Mouse (Mus musculus): ENCODE data around the gene Arid4a. TPM values are rescaled to one million over a fixed set of nuclear protein-coding genes. Genes with fewer than 3 reads are reported as not detected.
A peak's percentile ranks its signal among the peaks of the same experiment; 100 is the strongest.

Gene Arid4a
- total and polyA plus RNA-seq, 3 experiments: 6.7 to 13.0 TPM; not detected in 1

DNA sequence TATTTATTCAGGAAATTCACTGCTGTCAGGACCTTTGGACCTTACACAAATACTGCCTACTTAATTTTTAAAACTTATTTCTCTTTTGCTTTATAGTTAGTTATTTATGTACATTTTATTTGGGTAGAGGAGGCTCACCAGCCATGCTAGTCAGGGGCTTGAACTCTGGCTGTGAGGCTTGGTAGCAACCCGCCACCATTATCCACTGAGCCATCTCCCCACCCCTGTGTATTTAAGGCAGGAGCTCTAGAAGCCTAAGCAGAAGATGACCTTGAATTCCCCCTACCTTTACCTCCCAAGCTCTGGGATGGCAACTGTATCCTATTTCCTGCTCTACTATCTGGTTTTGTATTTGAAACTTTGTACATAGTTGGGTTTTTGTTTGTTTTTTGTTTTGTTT lies 37.7 kb downstream of the Arid4a start:
- H3K9me3 ChIP-seq (replicated peaks; ENCODE audit: insufficient read depth, low read length): no peaks in the 10 kb centered on the region
- peaks cover 0 to 6% of the 10 kb centered on the region in 2 experiments; a peak in 2 of 4 replicates for H3K4me1 ChIP-seq (ENCODE audit: control insufficient read depth in 1 of 2, insufficient read depth in 2 of 2, low read length in 2 of 2)
- TF ChIP-seq MEF2A (IDR thresholded peaks at IDR 0.05; ENCODE audit: extremely low read depth, insufficient replicate concordance, low read depth, low read length, poor library complexity, severe bottlenecking): no peak
- no peak for TF ChIP-seq UBTF (IDR thresholded peaks at IDR 0.05; ENCODE audit: borderline replicate concordance, insufficient read depth, low read depth, low read length)
- no peak for DNase-seq (ENCODE audit: low read depth, low spot score)
- H3K36me3 ChIP-seq (ENCODE audit: control insufficient read depth in 1 of 2, insufficient read depth in 2 of 2, low read length in 2 of 2): peaks cover 0 to 5% of the 10 kb centered on the region in 2 experiments
- no peak overlapping the region for H3K27ac ChIP-seq (ENCODE audit: control insufficient read depth, low read depth, low read length)
- no peaks in the 10 kb centered on the region for H3K27me3 ChIP-seq (ENCODE audit: control insufficient read depth in 1 of 2, insufficient read depth in 2 of 2, low read length in 2 of 2)
- no peak overlapping the region for H3K9ac ChIP-seq (ENCODE audit: control insufficient read depth, low read depth, low read length, poor library complexity, severe bottlenecking)
- H3K79me2 ChIP-seq (ENCODE audit: control insufficient read depth, insufficient read depth, low read length, poor library complexity): no peaks in the 10 kb centered on the region
- no peak overlapping the region for H3K4me3 ChIP-seq (ENCODE audit: control insufficient read depth in 1 of 2, insufficient read depth in 1 of 2, low read depth in 2 of 2, low read length in 2 of 2)

DNA sequence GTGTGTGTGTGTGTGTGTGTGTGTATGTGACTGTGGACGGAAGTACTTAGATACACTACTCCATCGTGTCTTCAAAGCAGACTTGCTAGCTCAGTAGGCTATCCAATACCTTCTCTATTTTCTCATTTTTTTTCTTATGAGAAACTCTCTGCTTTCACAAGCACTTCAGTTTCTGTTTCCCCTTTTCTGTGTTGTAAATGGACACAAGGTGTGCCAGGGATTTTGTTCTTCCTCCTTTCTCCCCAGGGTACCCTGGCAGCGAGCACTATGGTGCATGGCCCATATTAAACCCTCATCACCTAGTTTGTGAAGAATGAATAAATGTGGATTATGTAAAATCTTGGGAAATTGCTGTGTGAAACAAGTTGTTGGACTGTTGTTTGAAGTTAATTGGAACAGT lies 39.7 kb downstream of the Arid4a start:
- no peak for TF ChIP-seq POLR2A (IDR thresholded peaks at IDR 0.05; ENCODE audit: control insufficient read depth in 1 of 2, insufficient read depth in 1 of 2, low read depth in 1 of 2, low read length in 2 of 2, poor library complexity in 1 of 2)
- no peak for TF ChIP-seq MXI1 (IDR thresholded peaks at IDR 0.05; ENCODE audit: low read depth, low read length)
- TF ChIP-seq POLR2AphosphoS5 (IDR thresholded peaks at IDR 0.05; ENCODE audit: borderline replicate concordance, low read depth, low read length): no peak
- TF ChIP-seq ZNF384 (IDR thresholded peaks at IDR 0.05; ENCODE audit: low read depth, low read length): no peak
- no peak for TF ChIP-seq USF2 (IDR thresholded peaks at IDR 0.05; ENCODE audit: borderline replicate concordance in 1 of 2, insufficient read depth in 1 of 2, low read depth in 1 of 2, low read length in 2 of 2)
- TF ChIP-seq CHD1 (IDR thresholded peaks at IDR 0.05; ENCODE audit: low read depth, low read length): no peak
- TF ChIP-seq CTCF (IDR thresholded peaks at IDR 0.05 in 2 of 3, conservative IDR thresholded peaks at IDR 0.05 in 1 of 3; ENCODE audit: control insufficient read depth in 1 of 3, insufficient read depth in 1 of 3, low read depth in 2 of 3, low read length in 3 of 3, poor library complexity in 1 of 3, severe bottlenecking in 1 of 3): no peak
- no peak for TF ChIP-seq ZMIZ1 (IDR thresholded peaks at IDR 0.05; ENCODE audit: low read depth, low read length)
- TF ChIP-seq ZKSCAN1 (IDR thresholded peaks at IDR 0.05; ENCODE audit: low read depth, low read length): no peak
- no peak for TF ChIP-seq GATA1 (IDR thresholded peaks at IDR 0.05; ENCODE audit: low read depth, low read length)
- no peak for TF ChIP-seq MAZ (IDR thresholded peaks at IDR 0.05; ENCODE audit: low read depth, low read length)
- no peak for TF ChIP-seq ELF1 (IDR thresholded peaks at IDR 0.05; ENCODE audit: low read depth, low read length)
- no peak for TF ChIP-seq MEF2A (IDR thresholded peaks at IDR 0.05; ENCODE audit: extremely low read depth, insufficient replicate concordance, low read depth, low read length, poor library complexity, severe bottlenecking)
- no peak for TF ChIP-seq NRF1 (IDR thresholded peaks at IDR 0.05; ENCODE audit: insufficient read depth, low read depth, low read length, poor library complexity, severe bottlenecking)
- TF ChIP-seq USF1 (IDR thresholded peaks at IDR 0.05; ENCODE audit: low read depth, low read length): no peak
- no peak for TF ChIP-seq TAL1 (IDR thresholded peaks at IDR 0.05; ENCODE audit: low read length)
- no peak for TF ChIP-seq ZC3H11A (IDR thresholded peaks at IDR 0.05; ENCODE audit: low read depth, low read length)
- TF ChIP-seq CHD2 (IDR thresholded peaks at IDR 0.05; ENCODE audit: low read length): no peak
- no peak for TF ChIP-seq MYB (IDR thresholded peaks at IDR 0.05; ENCODE audit: low read depth, low read length)
- TF ChIP-seq JUND (IDR thresholded peaks at IDR 0.05; ENCODE audit: low read depth, low read length): no peak
- DNase-seq (ENCODE audit: low read depth, low spot score): peak; percentile 27

More for the DNA sequence above, 39.7 kb downstream of the Arid4a start:
- no peaks in the 10 kb centered on the region for H3K79me2 ChIP-seq (ENCODE audit: control insufficient read depth, insufficient read depth, low read length, poor library complexity)
- H3K9ac ChIP-seq (ENCODE audit: control insufficient read depth, low read depth, low read length, poor library complexity, severe bottlenecking): no peak overlapping the region
- H3K9me3 ChIP-seq (replicated peaks; ENCODE audit: insufficient read depth, low read length): no peaks in the 10 kb centered on the region
- no peaks in the 10 kb centered on the region for H3K27me3 ChIP-seq (ENCODE audit: control insufficient read depth in 1 of 2, insufficient read depth in 2 of 2, low read length in 2 of 2)
- H3K36me3 ChIP-seq (ENCODE audit: control insufficient read depth in 1 of 2, insufficient read depth in 2 of 2, low read length in 2 of 2): peaks cover 0 to 5% of the 10 kb centered on the region in 2 experiments
- H3K4me1 ChIP-seq (ENCODE audit: control insufficient read depth in 1 of 2, insufficient read depth in 2 of 2, low read length in 2 of 2): no peaks in the 10 kb centered on the region
- H3K4me3 ChIP-seq (ENCODE audit: control insufficient read depth in 1 of 2, insufficient read depth in 1 of 2, low read depth in 2 of 2, low read length in 2 of 2): no peak overlapping the region
- H3K27ac ChIP-seq (ENCODE audit: control insufficient read depth, low read depth, low read length): no peak overlapping the region
